Mouse (Mus musculus): ENCODE results near the gene Ap1s1. TPM values are rescaled to one million over a fixed set of nuclear protein-coding genes. Genes with fewer than 3 reads are reported as not detected.

Gene Ap1s1
- total RNA-seq (2023), result 27.1 TPM

GRCm38 (mm10) chr5:137045402-137046323 lies at the start of gene Ap1s1:
Ap1s1 (minus strand) TSS chr5:137046135.

GRCm38 (mm10) chr5:137072079-137072960 lies 26.4 kb upstream of the Ap1s1 start, which contains the start of gene Serpine1:
Serpine1 (minus strand) TSS chr5:137072268.

GRCm38 (mm10) chr5:137026092-137026491 lies 19.8 kb downstream of the Ap1s1 start, which contains the start of gene Vgf:
Vgf (plus strand) TSS chr5:137026392.

DNA sequence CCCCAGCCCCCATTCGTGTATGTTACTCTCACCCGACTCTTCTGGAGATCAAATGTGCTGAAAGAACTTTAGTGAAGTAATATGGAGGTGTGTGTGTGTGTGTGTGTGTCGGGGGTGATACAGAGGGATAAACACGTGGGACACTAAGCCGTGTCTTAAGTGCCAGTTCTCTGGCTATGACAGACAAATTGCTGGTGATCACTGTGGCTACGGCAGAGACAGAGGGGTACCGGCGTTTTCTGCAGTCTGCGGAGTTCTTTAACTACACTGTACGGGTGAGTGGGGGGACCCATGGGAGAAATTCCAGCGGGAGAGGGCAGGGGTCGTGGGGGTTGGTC lies 58.0 kb downstream of the Ap1s1 start, which contains the start of gene Znhit1:
TSS of gene Znhit1 (minus strand) at position 88 of the 338 bp plus-strand sequence.

GRCm38 (mm10) chr5:136986695-136987137 lies 59.2 kb downstream of the Ap1s1 start, which contains the start of gene Plod3:
Plod3 (plus strand) TSS chr5:136987019.

Other genes starting within 250 kb of the Ap1s1 start
- gene Col26a1, start 162.9 kb downstream of the Ap1s1 start, total RNA-seq (2023), result not detected
- gene Ift22, start 138.0 kb downstream of the Ap1s1 start, total RNA-seq (2023), result 2.6 TPM
- 113 TPM for gene Fis1, start 92.9 kb downstream of the Ap1s1 start, total RNA-seq (2023)
- not detected for gene Cldn15, start 79.5 kb downstream of the Ap1s1 start, total RNA-seq (2023)
- 11.8 TPM for gene Plod3, start 59.1 kb downstream of the Ap1s1 start, total RNA-seq (2023)
- 25.0 TPM for gene Znhit1, start 58.1 kb downstream of the Ap1s1 start, total RNA-seq (2023)
- gene Vgf, start 19.7 kb downstream of the Ap1s1 start, total RNA-seq (2023), result 0.21 TPM
- 0.53 TPM for gene Serpine1, start 26.1 kb upstream of the Ap1s1 start, total RNA-seq (2023)
- 77.6 TPM for gene Trim56, start 70.1 kb upstream of the Ap1s1 start, total RNA-seq (2023)
- gene Muc3, start 103.2 kb upstream of the Ap1s1 start, total RNA-seq (2023), result not detected
- 11.7 TPM for gene Muc3a, start 166.3 kb upstream of the Ap1s1 start, total RNA-seq (2023)
- 0.44 TPM for gene Ache, start 241.4 kb upstream of the Ap1s1 start, total RNA-seq (2023)
- gene Ufsp1, start 248.5 kb upstream of the Ap1s1 start, total RNA-seq (2023), result 0.76 TPM

Measured in CD4-positive naive resting alpha-beta T cell, adult 76 days (primary cell).